Mouse (Mus musculus) limb, embryonic 14.5 days (tissue): Measurements from ENCODE around the gene Cdk2ap2. TPM values are rescaled to one million over a fixed set of nuclear protein-coding genes. Genes with fewer than 3 reads are reported as not detected.

Experiments
- ATAC-seq: fragments of 200-750 bp; cut with Nextera tagmentation; 2 replicates; pipeline ENCODE4 v1.8.0; 2017; ENCODE audit warnings: low read depth, moderate number of reproducible peaks, moderate TSS enrichment; ENCODE audit not compliant: low FRiP score
- DNase-seq: peaks from one replicate; pipeline ENCODE4 v3.0.0-alpha.2; 2015; ENCODE audit warnings: low spot score
- H3K27ac ChIP-seq: fragments of 300-500 bp; sonication (generic); replicated peaks from 2 replicates; pipeline ENCODE4 v1.5.1; 2014; ENCODE audit warnings: low read depth, mild to moderate bottlenecking, low read length, moderate library complexity, mixed read lengths
- H3K27me3 ChIP-seq: fragments of 300-500 bp; sonication (generic); 2 replicates; pipeline ENCODE4 v1.6.1; 2014; ENCODE audit warnings: low read length, mixed read lengths; ENCODE audit not compliant: control insufficient read depth, insufficient read depth
- H3K36me3 ChIP-seq: fragments of 300-500 bp; sonication (generic); 2 replicates; pipeline ENCODE4 v1.6.1; 2014; ENCODE audit warnings: mild to moderate bottlenecking, low read length, moderate library complexity, mixed read lengths; ENCODE audit not compliant: control insufficient read depth, insufficient read depth
- H3K4me1 ChIP-seq: fragments of 300-500 bp; sonication (generic); 2 replicates; pipeline ENCODE4 v1.6.1; 2014; ENCODE audit warnings: antibody characterized with exemption, low read length, mixed read lengths; ENCODE audit not compliant: control insufficient read depth, insufficient read depth
- H3K4me2 ChIP-seq: fragments of 300-500 bp; sonication (generic); replicated peaks from 2 replicates; pipeline ENCODE4 v1.6.1; 2014; ENCODE audit warnings: low read depth, mild to moderate bottlenecking, low read length, moderate library complexity; ENCODE audit not compliant: severe bottlenecking
- H3K4me3 ChIP-seq: fragments of 300-500 bp; sonication (generic); replicated peaks from 2 replicates; pipeline ENCODE4 v1.5.1; 2014; ENCODE audit warnings: low read length
- H3K9ac ChIP-seq: fragments of 300-500 bp; sonication (generic); 2 replicates; pipeline ENCODE4 v1.6.1; 2014; ENCODE audit warnings: mild to moderate bottlenecking, low read depth, low read length, moderate library complexity; ENCODE audit not compliant: severe bottlenecking
- H3K9me3 ChIP-seq: fragments of 300-500 bp; sonication (generic); 2 replicates; pipeline ENCODE4 v1.6.1; 2016; ENCODE audit warnings: low read length; ENCODE audit not compliant: control insufficient read depth
- POLR2A ChIP-seq: fragments of 200-500 bp; IDR thresholded peaks from 2 replicates; pipeline ENCODE4 v1.8.0; 2012; ENCODE audit warnings: inconsistent platforms, mild to moderate bottlenecking, moderate library complexity, borderline replicate concordance; ENCODE audit not compliant: insufficient read depth, insufficient read length; ENCODE audit errors: extremely low read depth
- WGBS: fragments of 180-500 bp; shearing (Covaris S2); extraction: QIAGEN DNeasy Blood & Tissue Kit; methylation state at CpG from one replicate; pipeline ENCODE4 v1.1.7; 2014; 5-methylcytosine and 5-hydroxymethylcytosine counted together
- polyA plus RNA-seq, 2 experiments: library from polyadenylated mRNA; depleted of rRNA in 1 of 2; stranded (reverse) in 1 of 2; unstranded in 1 of 2; fragments of >200 nt; fragmentation: Nextera tagmentation in 1 of 2; extraction: Ambion mirVana in 1 of 2; gene quantifications; 2 replicates each; pipeline versions ENCODE4 v1.2.1 to v1.2.3; 2012 to 2014

The Cdk2ap2 gene
- polyA plus RNA-seq, 2 experiments: 45.2 to 67.6 TPM

GRCm38 (mm10) chr19:4052516-4053030 is 44.4 kb upstream of the Cdk2ap2 start:
- DNase-seq: no peak

DNA sequence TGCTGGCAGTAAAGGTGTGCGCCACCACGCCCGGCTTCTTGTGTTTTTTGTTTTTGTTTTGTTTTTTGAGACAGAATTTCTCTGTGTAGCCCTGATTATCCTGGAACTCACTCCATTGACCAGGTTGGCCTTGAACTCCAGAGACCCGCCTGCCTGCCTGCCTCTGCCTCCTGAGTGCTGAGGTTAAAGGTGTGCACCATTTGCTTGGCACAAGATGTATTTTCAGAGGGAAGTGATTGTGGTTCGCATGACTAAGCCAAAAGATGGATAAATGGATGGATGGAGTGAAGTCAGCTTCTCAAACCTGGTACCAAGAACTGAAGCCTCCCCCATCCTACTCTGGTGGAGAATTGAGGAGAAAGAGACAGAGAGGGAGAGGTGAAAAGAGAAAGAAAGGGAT is 42.4 kb upstream of the Cdk2ap2 start:
- H3K4me1 ChIP-seq: 0 out of 2 replicates have a peak, but pooled peaks cover 2% of the 10 kb centered on the region
- no peak for TF ChIP-seq POLR2A
- H3K9ac ChIP-seq: no peak overlapping the region
- H3K4me3 ChIP-seq: no peak overlapping the region
- H3K27ac ChIP-seq: no peak overlapping the region
- ATAC-seq (no peak), DNase-seq (no peak)
- H3K36me3 ChIP-seq: no peaks in the 10 kb centered on the region
- H3K27me3 ChIP-seq: no peaks in the 10 kb centered on the region
- no peaks in the 10 kb centered on the region for H3K9me3 ChIP-seq
- WGBS: 89% methylated on average over 5 of the region's 5 CpGs
- H3K4me2 ChIP-seq: no peak overlapping the region

More at GRCm38 (mm10) chr19:4052516-4053030, 44.4 kb upstream of the Cdk2ap2 start:
- Histone ChIP-seq H3K9me3 (no peaks in the 10 kb centered on the region), H3K4me2 (no peak overlapping the region), H3K9ac (no peak overlapping the region), H3K27ac (no peak overlapping the region), H3K4me1 (0 out of 2 replicates have a peak, but pooled peaks cover 2% of the 10 kb centered on the region), H3K36me3 (no peaks in the 10 kb centered on the region), H3K4me3 (no peak overlapping the region), H3K27me3 (no peaks in the 10 kb centered on the region)
- no peak for ATAC-seq
- WGBS: 80% methylated on average over 5 of the region's 5 CpGs
- TF ChIP-seq POLR2A: no peak

DNA sequence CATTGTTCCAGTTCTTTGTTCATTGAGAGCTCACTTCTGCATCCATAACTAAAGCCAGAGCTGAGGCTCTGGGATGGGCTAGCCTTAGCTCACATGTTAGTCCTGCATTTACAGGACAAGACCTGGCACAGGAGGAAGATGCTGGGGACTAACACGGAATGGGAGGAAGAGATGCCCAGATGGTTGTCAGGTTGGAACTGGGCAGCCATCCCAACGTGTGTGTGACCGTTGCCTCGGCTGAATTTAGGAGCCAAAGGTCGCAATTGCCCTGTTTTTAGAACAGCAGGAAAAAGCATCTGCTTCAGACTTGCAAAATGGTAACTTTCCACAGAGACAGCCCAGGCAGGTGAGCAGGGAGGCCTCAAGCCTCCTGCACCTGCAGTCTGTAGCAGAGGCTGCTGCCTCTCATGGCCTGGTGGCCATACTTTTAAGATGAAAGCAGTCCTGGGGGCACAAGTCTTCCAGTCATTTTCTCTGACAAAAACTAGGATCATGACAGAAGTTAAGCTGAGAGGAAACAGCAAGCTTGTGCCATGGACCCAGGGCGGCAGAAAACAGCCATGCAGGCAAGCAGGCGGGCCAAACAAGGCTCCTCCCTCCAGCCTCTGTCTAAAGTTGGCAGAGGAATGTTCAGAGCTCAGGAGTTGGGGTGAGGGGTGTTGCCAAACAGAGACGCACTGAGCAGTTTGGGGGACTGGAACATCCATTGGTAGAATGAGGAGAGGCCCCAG is 41.6 kb upstream of the Cdk2ap2 start:
- 69% methylated on average over 8 of the region's 8 CpGs for WGBS
- H3K4me1 ChIP-seq: 0 out of 2 replicates have a peak, but pooled peaks cover 2% of the 10 kb centered on the region

GRCm38 (mm10) chr19:4055947-4056693 is 40.9 kb upstream of the Cdk2ap2 start:
- H3K36me3 ChIP-seq: no peaks in the 10 kb centered on the region
- H3K27ac ChIP-seq: no peak overlapping the region
- no peak for DNase-seq
- H3K4me3 ChIP-seq: no peak overlapping the region
- H3K4me1 ChIP-seq: 0 out of 2 replicates have a peak, but pooled peaks cover 2% of the 10 kb centered on the region
- H3K27me3 ChIP-seq: no peaks in the 10 kb centered on the region
- no peaks in the 10 kb centered on the region for H3K9me3 ChIP-seq
- TF ChIP-seq POLR2A: no peak
- 55% methylated on average over 15 of the region's 15 CpGs for WGBS
- ATAC-seq: no peak
- no peak overlapping the region for H3K4me2 ChIP-seq
- H3K9ac ChIP-seq: no peak overlapping the region

More for the DNA sequence above, 41.6 kb upstream of the Cdk2ap2 start:
- Histone ChIP-seq H3K9me3 (no peaks in the 10 kb centered on the region), H3K36me3 (no peaks in the 10 kb centered on the region), H3K27ac (no peak overlapping the region), H3K27me3 (no peaks in the 10 kb centered on the region), H3K4me2 (no peak overlapping the region), H3K9ac (no peak overlapping the region), H3K4me3 (no peak overlapping the region)
- DNase-seq (no peak), ATAC-seq (no peak)
- no peak for TF ChIP-seq POLR2A

GRCm38 (mm10) chr19:4056727-4057126 is 40.3 kb upstream of the Cdk2ap2 start:
- no peak for TF ChIP-seq POLR2A
- H3K27ac ChIP-seq: no peak overlapping the region
- H3K4me1 ChIP-seq: 0 out of 2 replicates have a peak, but pooled peaks cover 2% of the 10 kb centered on the region
- no peaks in the 10 kb centered on the region for H3K27me3 ChIP-seq
- DNase-seq: no peak
- no peak for ATAC-seq
- H3K4me2 ChIP-seq: no peak overlapping the region
- 46% methylated on average over 4 of the region's 4 CpGs for WGBS
- H3K4me3 ChIP-seq: no peak overlapping the region
- H3K9ac ChIP-seq: no peak overlapping the region
- no peaks in the 10 kb centered on the region for H3K9me3 ChIP-seq
- no peaks in the 10 kb centered on the region for H3K36me3 ChIP-seq
